Comparison of ENCODE assay signal across 31 mouse cellular contexts in genomic region chr2:33996331-33996730, GRCm38 (mm10).
"Had no signal": no experiment of that assay in that cellular context is flagged by ENCODE, and none has a peak within 500 bp of the region (broad histone marks: within the 10 kb centered on the region; RNA-seq: fewer than 3 reads in every experiment).

No protein-coding gene starts in this region.

- H3K27ac ChIP-seq: limb, embryonic 10.5 days; limb, embryonic 12.5 days; limb, embryonic 13.5 days; limb, embryonic 15.5 days; liver, embryonic 12.5 days; liver, embryonic 13.5 days; liver, embryonic 14.5 days; liver, embryonic 15.5 days; lung, embryonic 15.5 days; macrophage; midbrain, embryonic 10.5 days; midbrain, embryonic 12.5 days; midbrain, embryonic 13.5 days; midbrain, embryonic 15.5 days had no signal

- H3K36me3 ChIP-seq: limb, embryonic 10.5 days; limb, embryonic 12.5 days; limb, embryonic 13.5 days; limb, embryonic 15.5 days; liver, embryonic 12.5 days; liver, embryonic 13.5 days; liver, embryonic 15.5 days; lung, embryonic 15.5 days; midbrain, embryonic 10.5 days; midbrain, embryonic 12.5 days; midbrain, embryonic 13.5 days; midbrain, embryonic 15.5 days had no signal

- H3K9ac ChIP-seq: limb, embryonic 12.5 days; limb, embryonic 13.5 days; limb, embryonic 15.5 days; liver, embryonic 12.5 days; liver, embryonic 13.5 days; liver, embryonic 14.5 days; liver, embryonic 15.5 days; liver, postnatal 0 days; lung, embryonic 14.5 days; lung, embryonic 15.5 days; midbrain, embryonic 12.5 days; midbrain, embryonic 13.5 days; midbrain, embryonic 15.5 days had no signal

- H3K27me3 ChIP-seq: limb, embryonic 12.5 days; limb, embryonic 13.5 days; limb, embryonic 15.5 days; liver, embryonic 12.5 days; liver, embryonic 13.5 days; liver, embryonic 15.5 days; lung, embryonic 15.5 days; midbrain, embryonic 12.5 days; midbrain, embryonic 13.5 days; midbrain, embryonic 15.5 days had no signal

- H3K4me2 ChIP-seq: limb, embryonic 12.5 days; limb, embryonic 13.5 days; limb, embryonic 15.5 days; liver, embryonic 11.5 days; liver, embryonic 12.5 days; liver, embryonic 13.5 days; liver, embryonic 15.5 days; lung, embryonic 14.5 days; lung, embryonic 15.5 days; midbrain, embryonic 11.5 days; midbrain, embryonic 12.5 days; midbrain, embryonic 13.5 days; midbrain, embryonic 15.5 days had no signal

- H3K4me3 ChIP-seq: limb, embryonic 10.5 days; limb, embryonic 12.5 days; limb, embryonic 13.5 days; limb, embryonic 15.5 days; liver, embryonic 12.5 days; liver, embryonic 13.5 days; liver, embryonic 15.5 days; lung, embryonic 15.5 days; megakaryocyte, embryonic 14.5 days; midbrain, embryonic 10.5 days; midbrain, embryonic 12.5 days; midbrain, embryonic 13.5 days; midbrain, embryonic 15.5 days; myocyte had no signal

- H3K9me3 ChIP-seq: limb, embryonic 10.5 days; limb, embryonic 15.5 days; liver, embryonic 12.5 days; liver, embryonic 13.5 days; liver, embryonic 15.5 days; lung, embryonic 15.5 days; midbrain, embryonic 10.5 days; midbrain, embryonic 12.5 days; midbrain, embryonic 13.5 days; midbrain, embryonic 15.5 days had no signal

- H3K4me1 ChIP-seq: limb, embryonic 10.5 days; limb, embryonic 12.5 days; limb, embryonic 13.5 days; limb, embryonic 15.5 days; liver, embryonic 12.5 days; liver, embryonic 13.5 days; liver, embryonic 15.5 days; lung, embryonic 15.5 days; megakaryocyte, embryonic 14.5 days; midbrain, embryonic 10.5 days; midbrain, embryonic 12.5 days; midbrain, embryonic 13.5 days; midbrain, embryonic 15.5 days had no signal

- DNase-seq: left cerebral cortex, postnatal 4 days; liver; liver, embryonic 13.5 days; liver, postnatal 0 days; lung, adult 18-20 months; lung, adult 2 months; lung, embryonic 14.5 days; lung, postnatal 10 days; lung, postnatal 14 days; lung, postnatal 36 days; lung, postnatal 4 days; midbrain, embryonic 14.5 days had no signal

- ATAC-seq: liver, embryonic 12.5 days; liver, postnatal 0 days; lung, postnatal 0 days; midbrain, embryonic 13.5 days; midbrain, embryonic 15.5 days; midbrain, embryonic 16.5 days had no signal
